Mouse (Mus musculus): ENCODE data around the gene Pigh. TPM values are rescaled to one million over a fixed set of nuclear protein-coding genes. Genes with fewer than 3 reads are reported as not detected.

The Pigh gene
- polyA plus RNA-seq (2014; fragmentation: Nextera tagmentation; extraction: Ambion mirVana), result 27.3 and 33.5 TPM in 2 replicates

GRCm38 (mm10) chr12:79089182-79089812 is at the start of gene Pigh:
Pigh (minus strand) TSS chr12:79089651.
- H3K4me3 ChIP-seq (ENCODE audit: low read depth, low read length), result peak within 1 kb of the TSS; percentile 84
- H3K27ac ChIP-seq (ENCODE audit: low read depth), result no peak within 1 kb of the TSS
- H3K36me3 ChIP-seq (ENCODE audit: control insufficient read depth, insufficient read depth, low read length), result peaks cover 5% of the 10 kb centered on the region; the same call in 1 of the 2 replicates
- H3K4me1 ChIP-seq (replicated peaks; ENCODE audit: control insufficient read depth, insufficient read depth, low read length), result no peaks in the 10 kb centered on the region
- H3K4me2 ChIP-seq (ENCODE audit: low read length), result peak within 1 kb of the TSS; percentile 45
- DNase-seq (ENCODE audit: low spot score) (peak; percentile 90), ATAC-seq (replicated peaks; ENCODE audit: low FRiP score, low TSS enrichment, low read depth) (peak; percentile 96)
- H3K9ac ChIP-seq (ENCODE audit: low read length), result peak within 1 kb of the TSS; percentile 78
- no peaks in the 10 kb centered on the region for H3K27me3 ChIP-seq (replicated peaks; ENCODE audit: control insufficient read depth, insufficient read depth, low read length)
- 2% methylated on average over 49 of the region's 53 CpGs for WGBS
- no peaks in the 10 kb centered on the region for H3K9me3 ChIP-seq (ENCODE audit: control insufficient read depth, low read length)

DNA sequence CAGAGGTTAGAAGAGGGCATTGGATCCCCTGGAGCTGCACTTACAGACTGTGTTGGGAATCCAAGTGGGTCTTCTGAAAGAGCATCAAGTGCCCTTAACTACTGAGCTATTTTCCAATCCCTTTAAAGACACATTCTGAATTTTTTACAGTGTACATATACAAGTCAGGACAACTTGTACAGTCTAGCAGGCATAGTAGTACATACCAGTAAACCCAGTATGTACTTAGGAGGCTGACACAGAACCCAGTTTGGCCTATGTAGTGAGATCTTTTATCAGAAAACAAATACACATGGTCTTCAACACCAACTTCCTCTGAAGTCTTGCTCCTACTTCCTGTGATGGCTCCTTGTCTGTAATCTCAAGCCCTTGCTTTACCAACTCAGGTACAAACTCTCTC is 49.5 kb upstream of the Pigh start:
- no peak for ATAC-seq (replicated peaks; ENCODE audit: low FRiP score, low TSS enrichment, low read depth)
- Histone ChIP-seq H3K4me1 (replicated peaks; ENCODE audit: control insufficient read depth, insufficient read depth, low read length) (no peaks in the 10 kb centered on the region), H3K27me3 (replicated peaks; ENCODE audit: control insufficient read depth, insufficient read depth, low read length) (no peaks in the 10 kb centered on the region), H3K9ac (ENCODE audit: low read length) (no peak overlapping the region), H3K27ac (ENCODE audit: low read depth) (no peak overlapping the region), H3K4me2 (ENCODE audit: low read length) (no peak overlapping the region), H3K36me3 (ENCODE audit: control insufficient read depth, insufficient read depth, low read length) (no peaks in the 10 kb centered on the region), H3K4me3 (ENCODE audit: low read depth, low read length) (no peak overlapping the region), H3K9me3 (ENCODE audit: control insufficient read depth, low read length) (no peaks in the 10 kb centered on the region)
- DNase-seq (ENCODE audit: low spot score), result no peak

- no peak overlapping the region for H3K27ac ChIP-seq (ENCODE audit: low read depth)
- DNase-seq (ENCODE audit: low spot score), result no peak
- no peak overlapping the region for H3K9ac ChIP-seq (ENCODE audit: low read length)
- no peaks in the 10 kb centered on the region for H3K9me3 ChIP-seq (ENCODE audit: control insufficient read depth, low read length)
- ATAC-seq (replicated peaks; ENCODE audit: low FRiP score, low TSS enrichment, low read depth), result no peak
- peaks cover 12% of the 10 kb centered on the region for H3K27me3 ChIP-seq (replicated peaks; ENCODE audit: control insufficient read depth, insufficient read depth, low read length)
- no peaks in the 10 kb centered on the region for H3K36me3 ChIP-seq (ENCODE audit: control insufficient read depth, insufficient read depth, low read length)
- H3K4me1 ChIP-seq (replicated peaks; ENCODE audit: control insufficient read depth, insufficient read depth, low read length), result no peaks in the 10 kb centered on the region
- no peak overlapping the region for H3K4me2 ChIP-seq (ENCODE audit: low read length)
- 74% methylated on average over 7 of the region's 7 CpGs for WGBS
- no peak overlapping the region for H3K4me3 ChIP-seq (ENCODE audit: low read depth, low read length)
Measured at GRCm38 (mm10) chr12:79136949-79137348, 47.5 kb upstream of the Pigh start.

- Histone ChIP-seq H3K36me3 (ENCODE audit: control insufficient read depth, insufficient read depth, low read length) (no peaks in the 10 kb centered on the region), H3K4me3 (ENCODE audit: low read depth, low read length) (no peak overlapping the region), H3K4me1 (replicated peaks; ENCODE audit: control insufficient read depth, insufficient read depth, low read length) (peaks cover 12% of the 10 kb centered on the region), H3K9ac (ENCODE audit: low read length) (no peak overlapping the region), H3K9me3 (ENCODE audit: control insufficient read depth, low read length) (no peaks in the 10 kb centered on the region), H3K27ac (ENCODE audit: low read depth) (no peak overlapping the region), H3K27me3 (replicated peaks; ENCODE audit: control insufficient read depth, insufficient read depth, low read length) (peaks cover 31% of the 10 kb centered on the region), H3K4me2 (ENCODE audit: low read length) (no peak overlapping the region)
- 48% methylated on average over 4 of the region's 4 CpGs for WGBS
- DNase-seq (ENCODE audit: low spot score), result no peak
- ATAC-seq (replicated peaks; ENCODE audit: low FRiP score, low TSS enrichment, low read depth), result no peak
Measured at GRCm38 (mm10) chr12:79135105-79135504, 45.7 kb upstream of the Pigh start.

- no peak overlapping the region for H3K4me3 ChIP-seq (ENCODE audit: low read depth, low read length)
Measured at GRCm38 (mm10) chr12:79134676-79135075, 45.2 kb upstream of the Pigh start.

DNA sequence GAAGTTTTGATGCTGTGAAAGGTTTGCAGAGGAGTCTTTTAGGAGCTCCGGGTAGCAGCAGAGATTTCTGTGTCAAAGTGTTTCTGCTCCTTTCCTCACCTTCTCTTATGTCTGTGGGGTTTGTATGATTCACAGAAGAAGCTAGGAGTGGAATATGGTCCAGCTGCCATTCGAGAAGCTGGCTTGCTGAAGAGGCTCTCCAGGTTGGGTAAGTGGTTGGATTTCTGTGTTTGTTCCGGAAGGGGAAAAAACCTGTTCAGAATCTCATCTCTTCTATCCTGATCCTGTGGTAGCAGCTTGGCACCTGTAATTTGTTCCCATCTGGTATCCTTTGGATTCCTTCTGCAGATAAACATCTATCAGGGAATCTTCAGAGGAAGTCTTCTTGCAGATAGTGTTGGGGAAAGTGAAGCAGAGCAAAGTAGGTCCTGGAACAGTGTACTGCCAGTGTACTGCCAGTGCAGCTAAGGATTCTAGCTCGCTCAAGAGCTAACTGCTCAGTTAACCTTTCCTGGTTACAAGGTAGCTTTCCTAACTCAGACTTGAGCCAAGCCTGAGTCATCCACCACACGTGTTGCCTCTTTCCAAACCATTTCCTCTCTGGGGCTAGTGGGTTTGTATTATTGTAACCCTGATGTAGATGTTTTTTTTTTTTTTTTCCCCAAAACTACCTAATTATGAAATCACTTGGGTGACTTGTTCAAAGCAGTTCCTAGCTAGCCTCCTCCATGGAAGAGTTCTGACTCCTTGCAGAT is 42.4 kb upstream of the Pigh start:
- H3K4me1 ChIP-seq (replicated peaks; ENCODE audit: control insufficient read depth, insufficient read depth, low read length), result peaks cover 12% of the 10 kb centered on the region
- DNase-seq (ENCODE audit: low spot score) (no peak), ATAC-seq (replicated peaks; ENCODE audit: low FRiP score, low TSS enrichment, low read depth) (no peak)
- no peaks in the 10 kb centered on the region for H3K36me3 ChIP-seq (ENCODE audit: control insufficient read depth, insufficient read depth, low read length)
- H3K9me3 ChIP-seq (ENCODE audit: control insufficient read depth, low read length), result no peaks in the 10 kb centered on the region
- WGBS, result 27% methylated on average over 5 of the region's 5 CpGs
- H3K27ac ChIP-seq (ENCODE audit: low read depth), result no peak overlapping the region
- peaks cover 31% of the 10 kb centered on the region for H3K27me3 ChIP-seq (replicated peaks; ENCODE audit: control insufficient read depth, insufficient read depth, low read length)
- no peak overlapping the region for H3K9ac ChIP-seq (ENCODE audit: low read length)
- H3K4me2 ChIP-seq (ENCODE audit: low read length), result peak overlapping the region; percentile 88
- no peak overlapping the region for H3K4me3 ChIP-seq (ENCODE audit: low read depth, low read length)

More at GRCm38 (mm10) chr12:79134676-79135075, 45.2 kb upstream of the Pigh start:
- Histone ChIP-seq H3K4me1 (replicated peaks; ENCODE audit: control insufficient read depth, insufficient read depth, low read length) (peaks cover 12% of the 10 kb centered on the region), H3K4me2 (ENCODE audit: low read length) (no peak overlapping the region), H3K27me3 (replicated peaks; ENCODE audit: control insufficient read depth, insufficient read depth, low read length) (peaks cover 31% of the 10 kb centered on the region), H3K9me3 (ENCODE audit: control insufficient read depth, low read length) (no peaks in the 10 kb centered on the region), H3K27ac (ENCODE audit: low read depth) (no peak overlapping the region), H3K9ac (ENCODE audit: low read length) (no peak overlapping the region), H3K36me3 (ENCODE audit: control insufficient read depth, insufficient read depth, low read length) (no peaks in the 10 kb centered on the region)
- 41% methylated on average over 8 of the region's 8 CpGs for WGBS
- no peak for DNase-seq (ENCODE audit: low spot score)
- no peak for ATAC-seq (replicated peaks; ENCODE audit: low FRiP score, low TSS enrichment, low read depth)

DNA sequence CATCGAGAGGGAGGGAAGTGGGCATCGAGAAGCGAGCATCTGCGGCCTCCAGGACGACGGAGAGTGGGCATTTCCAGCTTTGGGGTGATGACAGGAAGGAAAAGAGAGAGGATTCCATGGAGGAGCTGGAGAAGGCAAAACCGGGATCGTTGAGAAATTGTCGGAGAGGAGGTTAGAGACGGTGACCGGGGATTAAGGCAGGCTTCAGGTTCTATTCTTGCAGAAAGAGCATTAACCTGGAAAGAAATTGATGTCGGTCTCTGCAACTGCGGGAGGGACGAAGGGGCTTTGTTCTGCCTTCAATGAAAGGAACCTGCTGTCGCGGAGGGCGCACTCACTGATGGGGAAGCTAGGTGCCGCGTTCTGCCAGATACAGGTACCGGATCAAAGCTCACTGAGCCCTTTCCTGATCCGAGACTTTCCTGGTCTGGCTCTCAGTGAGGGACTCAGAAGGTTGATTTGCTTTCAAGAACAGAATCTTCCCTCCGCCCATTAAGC is 41.8 kb upstream of the Pigh start:
- H3K4me2 ChIP-seq (ENCODE audit: low read length), result peak overlapping the region; percentile 88
- H3K4me3 ChIP-seq (ENCODE audit: low read depth, low read length), result peak overlapping the region; percentile 41
- peaks cover 31% of the 10 kb centered on the region for H3K27me3 ChIP-seq (replicated peaks; ENCODE audit: control insufficient read depth, insufficient read depth, low read length)
- H3K4me1 ChIP-seq (replicated peaks; ENCODE audit: control insufficient read depth, insufficient read depth, low read length), result peaks cover 12% of the 10 kb centered on the region
- DNase-seq (ENCODE audit: low spot score) (peak; percentile 61), ATAC-seq (replicated peaks; ENCODE audit: low FRiP score, low TSS enrichment, low read depth) (peak; percentile 15; the same call in 1 of the 2 replicates)
- 2% methylated on average over 22 of the region's 22 CpGs for WGBS
- no peak overlapping the region for H3K27ac ChIP-seq (ENCODE audit: low read depth)
- H3K9me3 ChIP-seq (ENCODE audit: control insufficient read depth, low read length), result no peaks in the 10 kb centered on the region
- H3K9ac ChIP-seq (ENCODE audit: low read length), result 0 out of 2 replicates have a peak overlapping the region, but pooled peaks have one; percentile 20
- H3K36me3 ChIP-seq (ENCODE audit: control insufficient read depth, insufficient read depth, low read length), result no peaks in the 10 kb centered on the region

GRCm38 (mm10) chr12:79130299-79131177 is 41.1 kb upstream of the Pigh start, which contains the start of gene Arg2:
Arg2 (plus strand) TSS chr12:79130777.
- H3K36me3 ChIP-seq (ENCODE audit: control insufficient read depth, insufficient read depth, low read length), result no peaks in the 10 kb centered on the region
- H3K4me1 ChIP-seq (replicated peaks; ENCODE audit: control insufficient read depth, insufficient read depth, low read length), result peaks cover 12% of the 10 kb centered on the region
- H3K9ac ChIP-seq (ENCODE audit: low read length), result peak within 1 kb of the TSS; percentile 20; the same call in 1 of the 2 replicates
- H3K4me3 ChIP-seq (ENCODE audit: low read depth, low read length), result peak within 1 kb of the TSS; percentile 41
- H3K27me3 ChIP-seq (replicated peaks; ENCODE audit: control insufficient read depth, insufficient read depth, low read length), result peaks cover 31% of the 10 kb centered on the region
- H3K27ac ChIP-seq (ENCODE audit: low read depth), result no peak within 1 kb of the TSS
- H3K4me2 ChIP-seq (ENCODE audit: low read length), result peak within 1 kb of the TSS; percentile 88
- under 1% methylated on average over 47 of the region's 47 CpGs for WGBS
- no peaks in the 10 kb centered on the region for H3K9me3 ChIP-seq (ENCODE audit: control insufficient read depth, low read length)
- DNase-seq (ENCODE audit: low spot score), result peak; percentile 91
- ATAC-seq (replicated peaks; ENCODE audit: low FRiP score, low TSS enrichment, low read depth), result peak; percentile 92

Data from intestine, embryonic 14.5 days (tissue).